Mouse (Mus musculus) lung, postnatal 0 days (tissue): ENCODE results near the gene Sprr2k. TPM values are rescaled to one million over a fixed set of nuclear protein-coding genes. Genes with fewer than 3 reads are reported as not detected.

Experiments used
- ATAC-seq: fragments of 200-750 bp; cut with Nextera tagmentation; 2 replicates; pipeline ENCODE4 v1.8.0; 2017; ENCODE audit warnings: moderate library complexity
- DNase-seq: peaks from one replicate; pipeline ENCODE4 v3.0.0-alpha.2; 2016; ENCODE audit warnings: low spot score
- H3K27ac ChIP-seq: fragments of 300-500 bp; sonication (generic); 2 replicates; pipeline ENCODE4 v1.5.1; 2014; ENCODE audit warnings: antibody characterized with exemption, mild to moderate bottlenecking, low read length, mixed read lengths
- H3K27me3 ChIP-seq: fragments of 300-500 bp; sonication (generic); replicated peaks from 2 replicates; pipeline ENCODE4 v1.6.1; 2014; ENCODE audit warnings: low read length, mixed read lengths; ENCODE audit not compliant: insufficient read depth
- H3K36me3 ChIP-seq: fragments of 300-500 bp; sonication (generic); 2 replicates; pipeline ENCODE4 v1.6.1; 2014; ENCODE audit warnings: low read length, mixed read lengths; ENCODE audit not compliant: insufficient read depth
- H3K4me1 ChIP-seq: fragments of 300-500 bp; sonication (generic); 2 replicates; pipeline ENCODE4 v1.6.1; 2014; ENCODE audit warnings: antibody characterized with exemption, low read depth, low read length, mixed read lengths; ENCODE audit not compliant: insufficient read depth
- H3K4me2 ChIP-seq: fragments of 300-500 bp; sonication (generic); replicated peaks from 2 replicates; pipeline ENCODE4 v1.6.1; 2014; ENCODE audit warnings: low read depth, mild to moderate bottlenecking, low read length, moderate library complexity, mixed read lengths
- H3K4me3 ChIP-seq: fragments of 300-500 bp; sonication (generic); 2 replicates; pipeline ENCODE4 v1.5.1; 2014; ENCODE audit warnings: low read depth, low read length
- H3K9ac ChIP-seq: fragments of 300-500 bp; sonication (generic); replicated peaks from 2 replicates; pipeline ENCODE4 v1.6.1; 2014; ENCODE audit warnings: low read depth, mild to moderate bottlenecking
- H3K9me3 ChIP-seq: fragments of 300-500 bp; sonication (generic); 2 replicates; pipeline ENCODE4 v1.6.1; 2016; ENCODE audit warnings: low read length, mixed read lengths
- CTCF ChIP-seq: IDR thresholded peaks from 2 replicates; pipeline ENCODE4 v1.5.1; 2016; ENCODE audit warnings: antibody characterized with exemption, mild to moderate bottlenecking
- EP300 ChIP-seq: IDR thresholded peaks from 2 replicates; pipeline ENCODE4 v1.6.1; 2016; ENCODE audit warnings: antibody characterized with exemption, mild to moderate bottlenecking, control low read depth
- WGBS: fragments of 180-500 bp; shearing (Covaris S2); extraction: QIAGEN DNeasy Blood & Tissue Kit; methylation state at CpG from one replicate; pipeline ENCODE4 v1.1.7; 2014; 5-methylcytosine and 5-hydroxymethylcytosine counted together
- polyA plus RNA-seq: library from polyadenylated mRNA; unstranded; fragments of >200 nt; fragmentation: Nextera tagmentation; extraction: Ambion mirVana; gene quantifications from 2 replicates; pipeline ENCODE4 v1.2.1, GENCODE M21; 2015

Sprr2k gene
- polyA plus RNA-seq, result not detected in 2 replicates

DNA sequence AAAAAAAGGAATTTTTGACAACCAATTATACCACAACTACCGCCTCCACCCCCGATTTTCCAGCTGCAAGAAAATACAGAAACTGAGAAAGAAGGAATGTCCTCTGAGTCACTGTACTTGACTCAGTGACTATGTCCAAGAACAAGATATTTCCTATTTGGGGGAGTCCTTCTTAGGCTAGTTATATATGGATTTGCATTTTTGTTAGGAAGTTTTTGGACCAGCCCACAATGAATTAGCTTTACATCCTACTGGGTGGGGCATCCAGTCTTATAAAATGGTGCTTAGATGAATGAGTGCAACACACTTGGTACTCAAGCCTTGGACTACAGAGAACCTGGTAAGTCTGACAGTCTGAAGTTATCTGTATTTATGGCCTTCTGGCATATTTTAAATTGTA is at the start of gene Sprr2k:
Sprr2k (plus strand) TSS at position 301 of the 400 bp plus-strand sequence.
- Histone ChIP-seq H3K9me3 (no peaks in the 10 kb centered on the region), H3K4me1 (no peaks in the 10 kb centered on the region), H3K36me3 (no peaks in the 10 kb centered on the region), H3K27me3 (no peaks in the 10 kb centered on the region), H3K4me2 (no peak within 1 kb of the TSS), H3K27ac (no peak within 1 kb of the TSS), H3K9ac (no peak within 1 kb of the TSS), H3K4me3 (no peak within 1 kb of the TSS)
- DNase-seq (no peak), ATAC-seq (no peak)
- 77% methylated on average over 2 of the region's 2 CpGs for WGBS
- no peak for TF ChIP-seq EP300
- no peak for TF ChIP-seq CTCF

DNA sequence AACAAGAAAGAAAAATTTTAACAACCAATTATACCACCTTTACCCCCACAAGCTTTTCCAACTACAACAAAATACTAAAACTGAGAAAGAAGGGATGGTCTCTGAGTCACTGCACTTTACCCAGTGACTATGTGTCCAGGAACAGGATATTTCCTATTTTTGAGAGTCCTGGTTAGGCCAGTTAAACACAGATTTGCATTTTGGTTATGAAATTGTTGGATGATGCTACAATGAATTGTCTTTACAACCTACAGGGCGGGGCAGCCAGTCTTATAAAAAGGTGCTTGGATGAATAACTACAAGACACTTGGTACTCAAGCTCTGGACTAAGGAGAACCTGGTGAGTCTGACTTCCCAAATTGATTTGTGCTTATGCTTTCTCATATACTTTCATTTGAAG is 47.0 kb upstream of the Sprr2k start, which contains the start of gene Sprr2h:
Sprr2h (plus strand) TSS at position 301 of the 400 bp plus-strand sequence.
- Histone ChIP-seq H3K27ac (no peak within 1 kb of the TSS), H3K36me3 (no peaks in the 10 kb centered on the region), H3K9ac (no peak within 1 kb of the TSS), H3K4me3 (no peak within 1 kb of the TSS), H3K27me3 (no peaks in the 10 kb centered on the region), H3K4me1 (no peaks in the 10 kb centered on the region), H3K4me2 (no peak within 1 kb of the TSS), H3K9me3 (no peaks in the 10 kb centered on the region)
- 76% methylated on average over 1 of the region's 1 CpGs for WGBS
- no peak for DNase-seq
- TF ChIP-seq CTCF (no peak), EP300 (no peak)
- no peak for ATAC-seq

DNA sequence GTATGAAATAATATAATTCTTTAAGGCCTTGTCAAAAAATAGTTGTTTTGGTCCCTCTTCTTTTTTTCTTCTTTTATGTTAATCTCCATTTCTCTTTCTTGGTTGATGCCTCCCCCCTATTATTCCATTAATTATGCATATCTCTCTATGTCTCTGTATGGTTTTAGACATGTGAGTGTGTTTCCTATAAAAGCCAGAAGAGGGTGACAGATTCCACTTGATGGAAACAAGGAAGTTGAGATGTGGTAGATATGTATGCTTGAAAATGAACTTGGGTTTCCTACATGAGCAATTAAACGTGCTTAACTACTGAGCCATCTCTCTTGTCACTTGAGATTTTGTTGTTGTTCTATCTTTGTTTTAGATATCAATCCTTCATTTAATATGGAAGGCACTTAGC is 38.1 kb upstream of the Sprr2k start:
- H3K4me3 ChIP-seq, result no peak overlapping the region
- 36% methylated on average over 1 of the region's 1 CpGs for WGBS
- no peaks in the 10 kb centered on the region for H3K36me3 ChIP-seq
- no peak for ATAC-seq
- peak; percentile 10 for DNase-seq
- H3K4me1 ChIP-seq, result no peaks in the 10 kb centered on the region
- no peak overlapping the region for H3K4me2 ChIP-seq
- H3K27me3 ChIP-seq, result no peaks in the 10 kb centered on the region
- TF ChIP-seq EP300 (no peak), CTCF (peak; percentile 45)
- no peak overlapping the region for H3K9ac ChIP-seq
- H3K9me3 ChIP-seq, result no peaks in the 10 kb centered on the region
- H3K27ac ChIP-seq, result no peak overlapping the region

DNA sequence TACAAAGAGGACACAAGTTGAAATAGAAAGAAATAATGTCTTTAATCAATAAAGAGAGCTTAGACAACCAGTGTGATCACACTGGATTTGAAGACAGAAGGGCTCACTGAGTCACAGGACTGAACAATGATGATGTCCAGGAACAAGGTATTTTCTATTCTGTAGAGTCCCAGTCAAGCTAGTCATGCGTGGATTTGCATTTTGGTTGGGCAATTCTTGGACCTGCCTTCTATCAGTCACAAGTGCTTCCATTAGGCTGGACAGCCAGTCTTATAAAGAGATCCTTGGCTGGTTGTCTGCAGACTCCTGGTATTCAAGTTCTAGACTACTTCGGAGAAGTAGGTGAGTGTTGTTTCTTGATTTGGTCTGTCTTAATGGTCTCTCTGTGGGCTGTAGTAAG is 24.7 kb upstream of the Sprr2k start, which contains the start of gene Sprr2i:
Sprr2i (plus strand) TSS at position 301 of the 400 bp plus-strand sequence.
- Histone ChIP-seq H3K4me3 (no peak within 1 kb of the TSS), H3K9ac (no peak within 1 kb of the TSS), H3K4me1 (no peaks in the 10 kb centered on the region), H3K36me3 (no peaks in the 10 kb centered on the region), H3K27me3 (no peaks in the 10 kb centered on the region), H3K4me2 (no peak within 1 kb of the TSS), H3K9me3 (no peaks in the 10 kb centered on the region), H3K27ac (no peak within 1 kb of the TSS)
- TF ChIP-seq CTCF, result no peak
- no peak for TF ChIP-seq EP300
- WGBS, result 85% methylated on average over 2 of the region's 2 CpGs
- DNase-seq (no peak), ATAC-seq (no peak)

DNA sequence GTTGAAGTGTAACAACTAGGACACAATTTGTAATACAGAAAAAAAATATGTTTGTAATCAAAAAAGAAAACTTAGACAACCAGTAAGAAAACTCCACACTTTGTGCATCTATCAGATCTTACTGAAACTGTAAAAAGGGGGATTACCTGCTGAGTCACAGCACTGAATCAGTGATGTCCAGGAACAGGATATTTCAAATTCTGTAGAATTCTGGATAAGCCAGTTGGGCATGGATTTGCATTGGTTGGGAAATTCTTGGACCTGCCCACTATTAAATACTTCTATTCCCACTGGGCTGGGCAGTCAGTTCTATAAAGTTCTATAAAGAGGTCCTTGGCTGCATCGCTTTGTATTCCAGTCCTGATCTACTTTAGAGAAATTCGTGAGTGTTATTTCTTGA is 14.6 kb upstream of the Sprr2k start, which contains the start of gene Sprr2j-ps:
Sprr2j-ps (plus strand) TSS at position 301 of the 400 bp plus-strand sequence.
- DNase-seq, result no peak
- no peaks in the 10 kb centered on the region for H3K36me3 ChIP-seq
- H3K27ac ChIP-seq, result no peak within 1 kb of the TSS
- no peaks in the 10 kb centered on the region for H3K27me3 ChIP-seq
- H3K4me2 ChIP-seq, result no peak within 1 kb of the TSS
- no peak within 1 kb of the TSS for H3K9ac ChIP-seq
- TF ChIP-seq EP300 (no peak), CTCF (no peak)
- ATAC-seq, result no peak
- H3K9me3 ChIP-seq, result no peaks in the 10 kb centered on the region
- H3K4me1 ChIP-seq, result no peaks in the 10 kb centered on the region
- 84% methylated on average over 2 of the region's 2 CpGs for WGBS
- H3K4me3 ChIP-seq, result no peak within 1 kb of the TSS

DNA sequence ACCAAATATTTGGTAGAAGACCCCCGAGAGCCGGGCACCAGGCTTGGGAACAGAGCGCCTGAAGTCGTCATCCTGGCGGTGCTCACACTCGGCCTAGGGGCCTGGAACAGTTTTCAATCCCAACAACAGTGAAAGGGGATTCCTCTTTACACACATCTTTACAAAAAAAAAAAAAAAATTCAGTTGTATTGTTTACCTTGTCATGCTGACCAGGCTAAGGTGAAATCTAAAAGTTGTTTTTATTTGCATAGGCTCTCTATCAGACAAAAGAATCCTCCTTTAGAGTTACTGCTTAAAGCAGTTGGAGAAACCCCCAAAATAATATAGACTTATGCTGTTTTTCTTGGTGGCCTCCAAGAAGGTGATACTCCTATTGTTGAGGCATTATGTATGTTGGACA is 3.1 kb upstream of the Sprr2k start, which contains the start of gene Gm9774:
Gm9774 (minus strand) TSS at position 101 of the 400 bp plus-strand sequence.
- no peak for DNase-seq
- Histone ChIP-seq H3K27me3 (no peaks in the 10 kb centered on the region), H3K27ac (no peak within 1 kb of the TSS), H3K4me1 (no peaks in the 10 kb centered on the region), H3K4me3 (no peak within 1 kb of the TSS), H3K9me3 (no peaks in the 10 kb centered on the region), H3K9ac (no peak within 1 kb of the TSS), H3K36me3 (no peaks in the 10 kb centered on the region), H3K4me2 (no peak within 1 kb of the TSS)
- WGBS, result 88% methylated on average over 6 of the region's 6 CpGs
- no peak for TF ChIP-seq CTCF
- no peak for TF ChIP-seq EP300
- no peak for ATAC-seq

DNA sequence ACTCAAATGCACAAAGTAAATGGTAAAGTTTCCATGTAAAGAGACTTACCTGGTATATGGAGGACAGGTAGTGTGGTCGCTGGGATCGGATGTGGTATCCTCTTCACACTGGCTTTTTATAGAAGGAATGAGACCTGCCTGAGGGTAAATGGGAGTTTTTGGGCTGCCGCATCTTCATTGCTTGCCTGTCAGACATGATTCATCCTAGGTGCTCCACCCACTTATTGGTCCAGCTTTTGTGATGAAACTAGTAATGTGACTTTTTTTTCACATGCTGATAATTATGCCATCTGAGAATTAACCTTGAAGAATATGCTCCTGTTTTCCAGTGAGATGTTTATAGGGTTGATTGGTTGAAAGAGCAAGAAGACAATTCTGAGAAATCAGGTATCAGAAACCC is 6.3 kb downstream of the Sprr2k start, which contains the start of gene Sprr1b:
Sprr1b (minus strand) TSS at position 101 of the 400 bp plus-strand sequence.
- Histone ChIP-seq H3K9ac (no peak within 1 kb of the TSS), H3K4me1 (no peaks in the 10 kb centered on the region), H3K36me3 (no peaks in the 10 kb centered on the region), H3K4me3 (no peak within 1 kb of the TSS), H3K4me2 (no peak within 1 kb of the TSS), H3K9me3 (no peaks in the 10 kb centered on the region), H3K27me3 (no peaks in the 10 kb centered on the region), H3K27ac (no peak within 1 kb of the TSS)
- WGBS, result 91% methylated on average over 3 of the region's 3 CpGs
- TF ChIP-seq CTCF, result no peak
- DNase-seq (no peak), ATAC-seq (no peak)
